Mouse (Mus musculus): Measurements from ENCODE around the gene Mpz. TPM values are rescaled to one million over a fixed set of nuclear protein-coding genes. Genes with fewer than 3 reads are reported as not detected.

Gene Mpz
- polyA plus RNA-seq, 1 experiment from 2014 or later = 1.1 TPM

GRCm38 (mm10) chr1:171171138-171171537 lies 20.6 kb downstream of the Mpz start:
- H3K27ac ChIP-seq = no peak overlapping the region
- H3K9ac ChIP-seq = no peak overlapping the region
- no peaks in the 10 kb centered on the region for H3K27me3 ChIP-seq (replicated peaks)
- no peaks in the 10 kb centered on the region for H3K9me3 ChIP-seq
- H3K4me1 ChIP-seq (replicated peaks) = no peaks in the 10 kb centered on the region
- WGBS = 49% methylated on average over 3 of the region's 3 CpGs
- ATAC-seq = peak; percentile 56; the same call in 1 of the 2 replicates
- H3K36me3 ChIP-seq = no peaks in the 10 kb centered on the region
- no peak overlapping the region for H3K4me3 ChIP-seq (replicated peaks)
- H3K4me2 ChIP-seq (replicated peaks) = no peak overlapping the region

- H3K9ac ChIP-seq = no peak overlapping the region
- no peaks in the 10 kb centered on the region for H3K27me3 ChIP-seq (replicated peaks)
- no peaks in the 10 kb centered on the region for H3K4me1 ChIP-seq (replicated peaks)
- no peak overlapping the region for H3K4me3 ChIP-seq (replicated peaks)
- no peak for ATAC-seq
- H3K4me2 ChIP-seq (replicated peaks) = no peak overlapping the region
- WGBS = 97% methylated on average over 8 of the region's 8 CpGs
- H3K9me3 ChIP-seq = no peaks in the 10 kb centered on the region
- no peak overlapping the region for H3K27ac ChIP-seq
- no peaks in the 10 kb centered on the region for H3K36me3 ChIP-seq
Measured at GRCm38 (mm10) chr1:171172779-171173178, 22.3 kb downstream of the Mpz start.

- ATAC-seq = no peak
- 0 out of 2 replicates have a peak, but pooled peaks cover 6% of the 10 kb centered on the region for H3K4me1 ChIP-seq (replicated peaks)
- no peaks in the 10 kb centered on the region for H3K9me3 ChIP-seq
- no peak overlapping the region for H3K4me2 ChIP-seq (replicated peaks)
- no peak overlapping the region for H3K4me3 ChIP-seq (replicated peaks)
- H3K36me3 ChIP-seq = no peaks in the 10 kb centered on the region
- H3K27ac ChIP-seq = no peak overlapping the region
- no peaks in the 10 kb centered on the region for H3K27me3 ChIP-seq (replicated peaks)
- H3K9ac ChIP-seq = no peak overlapping the region
- WGBS = 64% methylated on average over 5 of the region's 5 CpGs
Measured at GRCm38 (mm10) chr1:171179487-171180171, 29.1 kb downstream of the Mpz start.

GRCm38 (mm10) chr1:171183025-171183424 lies 32.5 kb downstream of the Mpz start:
- Histone ChIP-seq H3K4me3 (replicated peaks) (no peak overlapping the region), H3K4me2 (replicated peaks) (no peak overlapping the region), H3K4me1 (replicated peaks) (peaks cover 11% of the 10 kb centered on the region; the same call in 1 of the 2 replicates), H3K27ac (no peak overlapping the region), H3K36me3 (no peaks in the 10 kb centered on the region), H3K27me3 (replicated peaks) (no peaks in the 10 kb centered on the region), H3K9me3 (no peaks in the 10 kb centered on the region), H3K9ac (no peak overlapping the region)
- 75% methylated on average over 3 of the region's 3 CpGs for WGBS
- ATAC-seq = no peak

GRCm38 (mm10) chr1:171183620-171184019 lies 33.1 kb downstream of the Mpz start:
- H3K4me2 ChIP-seq (replicated peaks) = no peak overlapping the region
- H3K9me3 ChIP-seq = no peaks in the 10 kb centered on the region
- no peaks in the 10 kb centered on the region for H3K27me3 ChIP-seq (replicated peaks)
- no peak overlapping the region for H3K27ac ChIP-seq
- H3K4me1 ChIP-seq (replicated peaks) = peaks cover 14% of the 10 kb centered on the region; the same call in 1 of the 2 replicates
- H3K36me3 ChIP-seq = no peaks in the 10 kb centered on the region
- no peak overlapping the region for H3K9ac ChIP-seq
- 58% methylated on average over 3 of the region's 3 CpGs for WGBS
- ATAC-seq = no peak
- H3K4me3 ChIP-seq (replicated peaks) = no peak overlapping the region

GRCm38 (mm10) chr1:171184314-171184713 lies 33.8 kb downstream of the Mpz start:
- Histone ChIP-seq H3K9me3 (no peaks in the 10 kb centered on the region), H3K27me3 (replicated peaks) (no peaks in the 10 kb centered on the region), H3K4me1 (replicated peaks) (peaks cover 20% of the 10 kb centered on the region), H3K27ac (no peak overlapping the region), H3K36me3 (no peaks in the 10 kb centered on the region), H3K4me3 (replicated peaks) (no peak overlapping the region), H3K9ac (no peak overlapping the region), H3K4me2 (replicated peaks) (no peak overlapping the region)
- ATAC-seq = peak; percentile 86
- 45% methylated on average over 7 of the region's 7 CpGs for WGBS

- no peak for ATAC-seq
- H3K4me3 ChIP-seq (replicated peaks) = no peak overlapping the region
- no peaks in the 10 kb centered on the region for H3K27me3 ChIP-seq (replicated peaks)
- WGBS = 63% methylated on average over 8 of the region's 8 CpGs
- H3K27ac ChIP-seq = no peak overlapping the region
- H3K36me3 ChIP-seq = no peaks in the 10 kb centered on the region
- no peak overlapping the region for H3K9ac ChIP-seq
- H3K9me3 ChIP-seq = no peaks in the 10 kb centered on the region
- peaks cover 26% of the 10 kb centered on the region for H3K4me1 ChIP-seq (replicated peaks)
- no peak overlapping the region for H3K4me2 ChIP-seq (replicated peaks)
Measured at GRCm38 (mm10) chr1:171185655-171186054, 35.1 kb downstream of the Mpz start.

GRCm38 (mm10) chr1:171187851-171188700 lies 37.6 kb downstream of the Mpz start:
- ATAC-seq = no peak

GRCm38 (mm10) chr1:171189046-171189445 lies 38.5 kb downstream of the Mpz start:
- H3K4me1 ChIP-seq (replicated peaks) = peaks cover 34% of the 10 kb centered on the region
- no peaks in the 10 kb centered on the region for H3K9me3 ChIP-seq
- H3K27me3 ChIP-seq (replicated peaks) = peaks cover under 1% of the 10 kb centered on the region; the same call in 1 of the 2 replicates
- no peak overlapping the region; the same call in 1 of the 2 replicates for H3K27ac ChIP-seq
- H3K4me3 ChIP-seq (replicated peaks) = no peak overlapping the region
- H3K36me3 ChIP-seq = no peaks in the 10 kb centered on the region
- H3K4me2 ChIP-seq (replicated peaks) = peak overlapping the region; percentile 20; the same call in 1 of the 2 replicates
- 21% methylated on average over 8 of the region's 8 CpGs for WGBS
- ATAC-seq = peak; percentile 19
- H3K9ac ChIP-seq = no peak overlapping the region

More at GRCm38 (mm10) chr1:171187851-171188700, 37.6 kb downstream of the Mpz start:
- H3K27ac ChIP-seq = no peak overlapping the region
- H3K4me1 ChIP-seq (replicated peaks) = peaks cover 30% of the 10 kb centered on the region
- no peak overlapping the region for H3K4me2 ChIP-seq (replicated peaks)
- H3K36me3 ChIP-seq = no peaks in the 10 kb centered on the region
- H3K9ac ChIP-seq = no peak overlapping the region
- WGBS = 72% methylated on average over 13 of the region's 13 CpGs
- H3K4me3 ChIP-seq (replicated peaks) = no peak overlapping the region
- H3K9me3 ChIP-seq = no peaks in the 10 kb centered on the region
- H3K27me3 ChIP-seq (replicated peaks) = no peaks in the 10 kb centered on the region

GRCm38 (mm10) chr1:171189476-171190114 lies 39.1 kb downstream of the Mpz start:
- Histone ChIP-seq H3K27ac (no peak overlapping the region), H3K4me3 (replicated peaks) (no peak overlapping the region), H3K36me3 (no peaks in the 10 kb centered on the region), H3K4me1 (replicated peaks) (peaks cover 35% of the 10 kb centered on the region), H3K4me2 (replicated peaks) (peak overlapping the region; percentile 20; the same call in 1 of the 2 replicates), H3K9me3 (no peaks in the 10 kb centered on the region), H3K9ac (no peak overlapping the region), H3K27me3 (replicated peaks) (peaks cover 5% of the 10 kb centered on the region; the same call in 1 of the 2 replicates)
- 49% methylated on average over 14 of the region's 14 CpGs for whole genome bisulfite sequencing
- peak; percentile 42; the same call in 1 of the 2 replicates for ATAC-seq

GRCm38 (mm10) chr1:171190832-171191231 lies 40.3 kb downstream of the Mpz start:
- Histone ChIP-seq H3K4me2 (replicated peaks) (no peak overlapping the region), H3K9ac (no peak overlapping the region), H3K4me3 (replicated peaks) (no peak overlapping the region), H3K9me3 (no peaks in the 10 kb centered on the region), H3K4me1 (replicated peaks) (peaks cover 37% of the 10 kb centered on the region), H3K27me3 (replicated peaks) (peaks cover 12% of the 10 kb centered on the region), H3K27ac (no peak overlapping the region), H3K36me3 (no peaks in the 10 kb centered on the region)
- no peak for ATAC-seq
- 95% methylated on average over 9 of the region's 9 CpGs for WGBS

GRCm38 (mm10) chr1:171192283-171192682 lies 41.8 kb downstream of the Mpz start:
- H3K4me1 ChIP-seq (replicated peaks) = peaks cover 41% of the 10 kb centered on the region
- WGBS = 38% methylated on average over 10 of the region's 10 CpGs
- H3K9me3 ChIP-seq = no peaks in the 10 kb centered on the region
- H3K9ac ChIP-seq = no peak overlapping the region
- no peak overlapping the region for H3K4me2 ChIP-seq (replicated peaks)
- no peak overlapping the region for H3K27ac ChIP-seq
- H3K27me3 ChIP-seq (replicated peaks) = peaks cover 17% of the 10 kb centered on the region
- no peak for ATAC-seq
- no peak overlapping the region for H3K4me3 ChIP-seq (replicated peaks)
- H3K36me3 ChIP-seq = no peaks in the 10 kb centered on the region
